ENCODE assay signal across 12 mouse cellular contexts in the genomic region with DNA sequence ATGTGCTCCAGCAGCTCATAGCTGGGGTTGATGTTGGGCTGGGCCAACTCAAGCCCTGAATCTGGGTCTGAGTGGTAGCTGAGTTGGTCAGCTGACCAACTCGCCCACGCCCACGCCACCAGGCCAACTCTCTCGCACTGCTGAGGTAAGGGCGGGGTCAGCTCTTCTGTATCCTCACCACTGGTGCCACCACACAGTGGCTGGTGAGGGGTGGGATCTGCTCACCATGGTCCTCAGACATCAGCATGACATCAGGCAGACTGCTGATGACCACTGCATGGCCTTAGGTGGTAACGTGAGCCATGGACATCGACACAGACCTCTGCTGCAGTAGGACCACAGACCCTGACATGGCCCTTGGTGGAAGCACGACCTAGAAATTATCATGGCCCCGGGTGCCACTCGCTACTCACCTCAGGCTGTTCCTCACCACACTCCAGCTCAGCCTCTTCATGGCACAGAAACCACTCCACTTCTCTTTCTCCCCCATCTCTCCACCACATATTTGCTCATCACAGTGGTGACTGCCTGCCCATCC.
"Had no signal": no experiment of that assay in that cellular context is flagged by ENCODE, and none has a peak within 500 bp of the region (broad histone marks: within the 10 kb centered on the region; RNA-seq: fewer than 3 reads in every experiment).

No protein-coding gene starts in this region.

- H3K36me3 ChIP-seq: neural tube, embryonic 15.5 days had no signal

- H3K27ac ChIP-seq: kidney, embryonic 15.5 days; limb, embryonic 15.5 days; liver, embryonic 12.5 days; midbrain, embryonic 12.5 days; neural tube, embryonic 15.5 days had no signal

- DNase-seq: kidney, adult 2 months; kidney, postnatal 14 days; left cerebral cortex, postnatal 4 days; lung, postnatal 36 days; thymus, adult 18-20 months; thymus, postnatal 14 days had no signal

- H3K4me3 ChIP-seq: kidney, embryonic 15.5 days; limb, embryonic 15.5 days; liver, embryonic 12.5 days; midbrain, embryonic 12.5 days; myocyte; neural tube, embryonic 15.5 days had no signal

- H3K9ac ChIP-seq: kidney, embryonic 15.5 days; limb, embryonic 15.5 days; liver, embryonic 12.5 days; midbrain, embryonic 12.5 days; neural tube, embryonic 15.5 days had no signal

- H3K4me2 ChIP-seq: kidney, embryonic 15.5 days; limb, embryonic 15.5 days; liver, embryonic 12.5 days; midbrain, embryonic 12.5 days; neural tube, embryonic 15.5 days had no signal

- H3K9me3 ChIP-seq: kidney, embryonic 15.5 days; limb, embryonic 15.5 days; liver, embryonic 12.5 days; midbrain, embryonic 12.5 days; neural tube, embryonic 15.5 days had no signal

- ATAC-seq: liver, embryonic 12.5 days had no signal

- H3K27me3 ChIP-seq: kidney, embryonic 15.5 days; limb, embryonic 15.5 days; liver, embryonic 12.5 days; midbrain, embryonic 12.5 days; neural tube, embryonic 15.5 days had no signal

- H3K4me1 ChIP-seq: limb, embryonic 15.5 days; liver, embryonic 12.5 days; midbrain, embryonic 12.5 days; neural tube, embryonic 15.5 days had no signal
